Mouse (Mus musculus): Measurements from ENCODE around the gene Gm21292. TPM values are rescaled to one million over a fixed set of nuclear protein-coding genes. Genes with fewer than 3 reads are reported as not detected.
"Not testable (repeated sequence)": the region's sequence is repeated elsewhere in the genome, so short reads cannot be mapped to it uniquely, and the experiment has no call there.

Gm21292 gene
- not detected in 2 replicates for polyA plus RNA-seq (2016; fragmentation: Nextera tagmentation; extraction: Ambion mirVana)

- not testable (repeated sequence) for H3K27ac ChIP-seq; H3K9ac ChIP-seq; H3K36me3 ChIP-seq (replicated peaks); H3K4me1 ChIP-seq; H3K4me2 ChIP-seq; H3K4me3 ChIP-seq (replicated peaks); ATAC-seq (ENCODE audit: low FRiP score); H3K9me3 ChIP-seq; H3K27me3 ChIP-seq
- WGBS = 26% methylated on average over 2 of the region's 2 CpGs
Observed at GRCm38 (mm10) chrY:9133824-9134223, at the start of gene Gm21292. Gene Gm21292, minus strand, starts transcription at chrY:9133924.

Other genes starting within 250 kb of the Gm21292 start
- gene Gm21721, start 68.3 kb upstream of the Gm21292 start, polyA plus RNA-seq (2016; fragmentation: Nextera tagmentation; extraction: Ambion mirVana) = not detected in 2 replicates
- gene Gm21812, start 213.3 kb upstream of the Gm21292 start, polyA plus RNA-seq (2016; fragmentation: Nextera tagmentation; extraction: Ambion mirVana) = not detected in 2 replicates

Data from forebrain, embryonic 12.5 days (tissue).